Mouse (Mus musculus): ENCODE results near the gene Tnnc1.

The Tnnc1 gene

DNA sequence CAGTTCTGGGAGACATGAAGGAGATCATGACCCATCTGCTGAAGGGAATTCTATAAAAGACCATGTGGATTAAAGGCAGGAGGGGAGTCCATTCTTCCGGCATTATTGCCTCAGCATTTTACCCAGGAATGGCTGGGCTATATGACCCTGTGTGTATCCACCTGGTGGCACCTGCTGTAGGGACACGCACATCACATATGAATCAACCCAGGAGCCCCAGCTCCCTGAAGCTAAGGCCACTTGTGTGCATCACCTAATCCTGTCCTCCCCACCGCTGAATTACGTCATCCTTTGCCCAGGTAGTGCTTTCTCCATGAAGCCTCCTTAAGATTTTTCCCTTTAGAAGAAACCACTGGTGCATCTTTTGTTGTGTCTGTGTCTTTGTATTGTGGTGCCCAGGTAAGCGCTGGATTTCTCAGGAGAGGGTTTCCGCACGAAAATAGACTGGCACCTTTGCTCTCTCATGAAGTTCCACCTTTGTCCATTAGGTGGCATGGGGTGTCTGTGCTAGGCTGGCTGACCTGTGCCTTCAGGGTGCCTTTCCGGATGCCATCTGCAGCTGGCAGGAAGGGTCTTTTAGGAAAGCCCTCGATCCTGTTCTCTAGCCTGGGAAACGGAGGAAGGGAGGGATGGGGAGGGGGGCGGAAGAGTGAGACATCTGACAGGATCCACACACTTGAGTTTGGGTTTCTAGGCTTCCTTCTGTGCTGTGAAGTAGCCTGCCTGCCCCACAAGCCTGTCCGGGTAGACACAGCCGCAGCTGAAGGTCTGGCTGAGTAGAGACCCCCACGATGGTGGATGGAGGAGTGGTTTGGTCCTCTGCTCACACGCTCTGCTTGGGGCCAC is 7.3 kb downstream of the Tnnc1 start:
- peak; percentile 85 for DNase-seq

DNA sequence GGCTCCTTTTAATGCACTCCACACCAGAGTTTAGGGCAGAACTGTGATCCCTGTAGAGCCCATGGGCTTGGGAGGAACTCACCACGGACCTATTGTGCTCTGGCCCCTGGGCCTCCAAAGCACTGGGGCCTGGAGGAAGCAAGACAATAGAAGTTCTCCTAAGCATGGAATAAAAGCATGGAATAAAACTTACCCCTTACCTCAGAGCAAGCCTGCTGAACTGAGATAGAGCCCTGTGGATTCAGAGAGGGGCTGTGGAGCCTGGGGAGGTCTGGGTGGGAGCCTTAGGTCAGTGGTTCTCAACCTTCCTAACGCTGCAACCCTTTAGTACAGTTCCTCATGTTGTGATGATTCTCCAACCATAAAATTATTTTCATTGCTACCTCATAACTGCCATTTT is 8.7 kb downstream of the Tnnc1 start, which contains the start of gene Nisch:
Gene Nisch, minus strand, starts transcription at position 101 of the 400 bp plus-strand sequence.
- DNase-seq, result no peak

DNA sequence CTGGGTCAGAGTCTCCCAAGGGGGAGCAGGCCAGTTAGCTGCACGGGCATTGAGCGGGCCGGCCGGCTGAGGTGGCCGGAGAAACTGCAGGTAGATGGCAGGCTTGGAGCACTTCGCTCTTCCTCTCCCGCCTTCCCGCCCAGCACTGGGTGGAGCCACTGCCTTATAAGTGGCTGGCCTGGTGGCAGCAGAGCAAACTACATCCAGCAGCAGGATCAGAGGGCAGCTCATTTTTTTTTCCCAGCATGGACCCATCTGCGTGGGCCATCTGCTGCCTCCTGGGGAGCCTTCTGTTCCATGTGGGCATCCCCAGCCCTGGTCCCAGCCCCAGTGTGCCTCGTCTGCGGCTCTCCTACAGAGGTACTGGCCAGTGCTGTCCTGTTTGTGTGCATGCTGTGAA is 9.6 kb downstream of the Tnnc1 start, which contains the start of gene Sema3g:
Gene Sema3g, plus strand, starts transcription at position 195 of the 400 bp plus-strand sequence.
- peak; percentile 93 for DNase-seq

DNA sequence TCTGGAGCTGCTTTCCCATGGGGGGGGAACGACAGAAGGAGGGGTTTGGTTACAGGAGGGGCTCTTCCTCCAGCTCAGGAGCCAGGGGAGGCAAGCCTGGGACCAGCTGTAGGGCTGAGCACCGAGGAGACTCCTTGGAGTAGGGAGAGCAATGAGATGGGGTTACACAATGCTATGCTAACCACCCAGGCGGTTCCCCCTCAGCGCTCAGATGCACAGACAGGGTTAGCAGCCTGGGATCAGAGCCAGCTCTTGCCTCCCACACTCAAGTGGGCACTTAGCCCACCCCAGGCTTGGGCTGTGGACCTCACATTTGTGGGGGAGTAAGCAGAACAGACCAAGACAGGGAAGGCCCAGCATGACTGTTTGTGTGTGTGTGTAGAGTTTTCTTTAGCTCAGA is 18.9 kb downstream of the Tnnc1 start:
- DNase-seq, result peak; percentile 82

DNA sequence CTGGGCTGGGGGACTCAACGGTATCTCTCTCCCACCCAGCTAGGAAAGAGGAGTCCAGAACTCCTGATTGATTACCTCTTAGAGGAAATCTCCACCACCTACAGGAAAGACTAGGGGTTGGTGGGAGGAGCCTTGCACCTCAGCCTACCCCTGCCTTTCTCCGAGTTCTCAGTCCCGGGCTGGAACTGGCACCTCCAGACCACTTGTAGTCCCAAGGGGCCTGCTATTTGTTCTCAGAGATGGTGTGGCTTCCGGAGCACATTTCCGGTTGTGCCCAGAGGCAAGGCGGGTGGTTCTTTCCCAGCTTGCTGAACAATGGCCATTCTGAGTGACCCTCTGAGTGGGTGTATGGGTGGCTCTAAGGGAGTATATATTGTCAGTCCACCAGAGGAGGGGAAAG is 20.1 kb downstream of the Tnnc1 start:
- peak; percentile 80 for DNase-seq

DNA sequence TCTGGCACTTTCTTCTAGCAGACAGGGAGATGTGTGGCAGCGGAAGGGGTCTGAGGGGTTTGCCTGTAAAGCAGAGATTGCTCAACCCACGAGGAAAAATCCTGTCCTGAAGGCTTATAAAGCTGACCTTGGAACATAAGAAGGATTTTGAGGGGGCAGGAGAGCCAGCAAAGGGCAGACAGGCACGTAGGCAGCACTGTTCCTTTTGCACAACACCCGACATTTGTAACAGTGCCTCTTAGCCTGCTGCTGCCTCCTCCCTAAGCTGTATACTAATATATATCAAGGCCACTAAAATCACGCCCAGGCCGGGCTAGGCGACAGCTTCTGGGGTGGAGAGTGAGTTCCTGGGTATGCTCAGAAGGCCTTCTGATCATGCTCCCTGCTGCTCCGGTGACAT is 22.3 kb downstream of the Tnnc1 start:
- no peak for DNase-seq

DNA sequence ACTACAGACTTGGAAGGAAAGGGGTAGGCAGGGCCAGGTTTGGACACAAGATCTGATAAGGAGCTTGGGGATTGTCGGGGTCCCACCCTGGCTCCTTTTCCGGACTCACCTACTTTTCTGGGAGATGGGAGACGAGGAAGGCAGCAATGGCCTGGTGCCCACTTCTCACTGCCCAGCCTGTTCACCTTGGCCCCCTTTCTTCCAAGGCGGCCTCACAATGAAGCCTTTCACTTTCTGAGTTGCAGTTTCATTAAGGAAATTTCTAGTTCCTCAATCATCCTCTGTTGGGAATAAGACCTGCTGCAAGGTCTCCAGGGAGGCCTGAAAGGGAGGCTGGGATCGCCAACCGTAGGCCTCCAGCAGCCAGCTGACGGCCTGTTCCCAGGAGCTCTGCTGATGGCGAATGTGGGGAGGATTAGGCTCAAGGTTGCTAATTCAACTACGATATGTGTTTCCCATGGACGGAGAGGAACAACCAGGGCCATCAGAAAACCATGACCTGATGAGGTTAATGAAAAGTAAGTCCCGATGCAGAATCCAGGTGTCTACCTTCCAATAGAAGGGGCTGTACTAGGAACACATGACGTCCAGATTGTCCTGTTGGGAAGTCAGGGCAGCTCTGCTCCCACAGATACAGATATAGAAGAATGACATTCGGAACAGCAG is 24.4 kb downstream of the Tnnc1 start:
- DNase-seq, result peak; percentile 44

DNA sequence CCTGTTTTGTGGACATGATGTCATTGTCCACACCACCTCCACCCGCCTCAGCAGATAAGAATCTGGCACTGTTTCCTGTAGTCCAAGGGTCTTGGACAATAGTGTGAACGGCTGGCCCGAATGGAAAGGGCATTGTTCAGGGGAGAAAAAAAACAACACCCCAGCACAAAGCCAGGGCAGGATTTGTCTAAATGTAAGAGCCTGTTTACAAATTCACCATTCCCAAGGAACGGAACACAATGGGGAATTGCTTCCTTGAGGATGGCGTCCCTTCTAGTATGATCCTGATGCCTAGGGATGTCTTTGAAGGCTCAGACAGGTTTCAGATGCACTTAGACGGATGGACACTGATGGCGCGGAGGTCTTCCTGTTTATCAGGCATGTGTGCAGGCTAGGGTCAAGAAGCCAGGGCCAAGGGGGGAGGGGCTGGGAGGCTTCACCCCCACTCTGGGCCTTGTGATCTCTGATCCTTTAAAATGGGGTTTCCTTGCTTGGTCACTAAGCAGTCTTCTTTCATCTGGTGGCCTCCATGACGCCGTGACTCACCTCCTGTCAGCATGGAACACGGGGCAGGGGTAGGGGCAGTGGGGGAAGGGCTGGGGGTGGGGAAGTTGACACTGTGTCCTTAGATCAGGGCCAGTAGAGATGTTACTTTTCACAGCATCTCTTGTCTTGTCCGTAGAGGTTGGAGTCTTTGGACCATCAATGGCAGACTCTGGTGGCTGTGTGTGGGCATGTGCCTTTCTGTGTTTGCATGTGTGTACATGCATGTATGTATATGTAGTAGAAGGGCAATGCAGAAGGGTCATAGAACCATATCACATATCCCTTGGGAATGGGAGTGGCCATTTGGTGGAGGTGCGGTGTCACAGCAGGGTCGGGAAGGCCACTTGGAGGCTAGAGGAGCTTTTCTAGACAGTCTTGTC is 25.2 kb downstream of the Tnnc1 start:
- DNase-seq, result peak; percentile 82

DNA sequence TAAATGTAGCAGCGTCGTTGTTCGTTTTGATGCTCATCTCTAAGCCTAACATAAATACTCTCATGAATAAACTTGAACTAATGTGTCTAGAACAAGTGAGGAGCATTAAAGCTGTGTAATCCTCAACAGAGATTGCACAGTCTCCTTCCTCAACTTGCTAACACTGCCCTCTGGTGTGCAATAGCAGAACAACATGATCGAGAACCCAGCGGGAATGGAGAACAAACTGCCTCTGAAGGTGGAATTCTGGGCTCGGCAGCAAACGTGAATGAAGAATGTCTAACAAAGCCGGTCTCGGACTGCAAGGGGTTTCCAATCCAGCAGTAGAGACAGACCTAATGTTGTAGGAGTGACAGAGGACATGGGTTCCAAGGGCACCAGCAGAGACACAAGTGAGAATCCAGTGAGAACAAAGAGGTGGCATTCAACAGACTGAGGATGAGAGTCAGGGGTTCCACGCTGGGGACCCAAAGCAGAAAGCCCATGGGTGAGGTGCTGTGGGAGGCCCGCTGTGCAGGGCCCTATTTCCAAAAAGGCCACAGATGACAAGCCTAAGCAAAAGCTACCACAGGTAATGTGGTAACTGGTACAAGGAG is 26.0 kb downstream of the Tnnc1 start:
- peak; percentile 93 for DNase-seq

DNA sequence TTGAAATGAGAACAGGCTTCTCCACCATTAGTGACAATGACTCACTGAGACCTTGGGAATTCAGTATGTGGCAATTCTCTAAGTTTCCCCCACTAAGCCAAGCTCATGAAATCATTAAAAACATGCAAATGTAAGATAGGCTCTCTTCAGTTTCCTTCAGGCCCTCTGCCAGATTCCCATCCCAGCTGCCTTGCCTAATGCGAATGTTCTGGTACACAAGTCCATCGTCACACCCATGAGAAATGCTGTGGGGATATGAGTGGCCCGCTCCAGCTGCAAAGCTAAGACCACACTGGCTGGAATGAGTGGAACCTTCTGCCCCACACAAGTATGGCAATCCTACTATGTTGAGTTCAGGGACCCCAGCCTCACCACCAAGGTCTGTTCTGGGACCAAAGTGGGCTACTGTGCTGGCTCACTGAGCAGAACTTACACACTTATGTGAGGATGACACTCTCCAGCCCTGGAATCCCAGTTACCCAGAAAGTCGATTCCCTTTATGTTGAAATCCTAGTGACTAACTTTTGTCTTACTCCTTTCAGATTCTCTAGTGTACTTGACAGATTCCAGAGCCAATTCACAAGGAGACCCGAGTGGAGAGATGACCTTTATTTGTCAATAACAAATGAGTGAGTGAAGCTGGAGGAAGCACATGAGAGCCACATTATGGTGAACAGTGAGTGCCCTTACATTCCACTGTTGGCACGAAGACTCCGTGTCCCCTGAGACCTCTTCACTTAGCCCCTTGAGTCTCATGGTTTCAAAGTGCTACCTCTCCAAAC is 29.2 kb downstream of the Tnnc1 start:
- DNase-seq, result peak; percentile 79

DNA sequence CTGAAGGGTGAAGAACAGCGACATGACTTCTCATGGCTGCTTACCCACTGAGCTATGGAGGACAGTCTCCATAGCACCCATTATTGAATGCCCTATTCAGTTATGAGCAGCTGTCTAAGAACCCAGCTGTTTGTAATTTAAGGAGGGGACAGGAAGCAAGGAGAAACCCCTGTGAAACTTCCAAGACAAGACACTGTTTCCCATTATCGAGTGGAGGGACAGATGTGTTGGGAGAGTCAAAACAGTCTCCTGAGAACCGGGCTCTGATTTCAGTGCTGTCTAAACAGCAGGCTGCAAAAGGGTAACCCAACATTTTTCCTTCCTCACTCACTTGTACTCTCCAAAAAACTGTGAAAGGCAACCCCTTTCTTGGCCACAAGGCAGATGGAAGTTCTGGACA is 32.4 kb downstream of the Tnnc1 start:
- DNase-seq, result no peak

DNA sequence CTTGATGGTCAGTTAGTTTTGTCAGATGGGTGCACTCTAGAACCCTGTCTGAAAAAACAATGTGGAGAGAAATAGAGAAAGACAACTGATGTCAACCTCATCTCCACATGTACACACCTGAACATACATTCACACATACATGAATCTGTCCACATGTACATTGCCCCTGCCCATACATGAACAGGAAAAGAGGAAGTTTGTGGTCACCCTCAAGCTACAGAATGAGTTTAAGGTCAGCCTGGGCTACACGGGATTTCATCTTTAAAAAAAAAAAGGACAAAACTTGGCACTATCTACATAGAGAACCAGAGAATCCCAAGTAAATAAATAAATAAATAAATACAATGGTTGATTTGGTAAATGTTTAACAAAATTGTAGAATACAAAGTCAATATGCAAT is 36.7 kb downstream of the Tnnc1 start:
- DNase-seq, result no peak

DNA sequence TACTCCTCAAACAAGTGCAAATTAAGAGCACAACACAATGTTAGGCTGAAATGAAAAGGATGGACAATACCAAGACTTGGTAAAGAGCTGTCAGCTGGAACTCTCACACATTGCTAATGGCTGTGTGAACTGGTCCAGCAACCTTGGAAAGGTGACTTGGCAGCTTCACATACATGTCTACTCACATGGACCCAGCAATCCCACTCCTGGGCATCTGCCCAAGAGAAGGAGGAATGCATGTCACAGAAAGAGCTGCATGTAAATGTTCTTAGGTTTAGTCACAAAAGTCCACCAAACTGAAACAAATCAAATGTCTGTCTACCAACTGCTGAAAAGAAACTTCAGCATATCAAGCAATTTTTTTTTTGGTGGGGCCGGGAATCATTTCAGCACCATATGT is 37.8 kb downstream of the Tnnc1 start:
- DNase-seq, result no peak

DNA sequence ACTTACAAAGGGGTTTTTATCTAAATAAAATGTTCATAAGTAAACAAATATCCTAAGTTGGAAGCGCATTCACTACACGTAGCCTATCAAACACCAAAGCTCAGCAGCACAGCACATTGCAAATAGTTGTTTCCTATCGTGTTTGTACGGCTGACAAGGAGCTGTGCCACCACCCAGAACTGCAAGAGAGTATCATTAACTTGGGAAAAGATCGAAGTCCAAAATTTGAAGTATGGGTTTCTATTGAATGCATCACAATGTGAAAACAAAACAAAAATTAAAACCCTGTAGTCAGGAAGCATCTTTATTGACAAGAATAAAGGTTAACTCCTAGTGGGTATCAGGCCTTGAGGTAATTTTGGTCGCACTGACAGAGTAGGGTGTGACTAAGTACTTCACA is 40.3 kb downstream of the Tnnc1 start:
- DNase-seq, result no peak

DNA sequence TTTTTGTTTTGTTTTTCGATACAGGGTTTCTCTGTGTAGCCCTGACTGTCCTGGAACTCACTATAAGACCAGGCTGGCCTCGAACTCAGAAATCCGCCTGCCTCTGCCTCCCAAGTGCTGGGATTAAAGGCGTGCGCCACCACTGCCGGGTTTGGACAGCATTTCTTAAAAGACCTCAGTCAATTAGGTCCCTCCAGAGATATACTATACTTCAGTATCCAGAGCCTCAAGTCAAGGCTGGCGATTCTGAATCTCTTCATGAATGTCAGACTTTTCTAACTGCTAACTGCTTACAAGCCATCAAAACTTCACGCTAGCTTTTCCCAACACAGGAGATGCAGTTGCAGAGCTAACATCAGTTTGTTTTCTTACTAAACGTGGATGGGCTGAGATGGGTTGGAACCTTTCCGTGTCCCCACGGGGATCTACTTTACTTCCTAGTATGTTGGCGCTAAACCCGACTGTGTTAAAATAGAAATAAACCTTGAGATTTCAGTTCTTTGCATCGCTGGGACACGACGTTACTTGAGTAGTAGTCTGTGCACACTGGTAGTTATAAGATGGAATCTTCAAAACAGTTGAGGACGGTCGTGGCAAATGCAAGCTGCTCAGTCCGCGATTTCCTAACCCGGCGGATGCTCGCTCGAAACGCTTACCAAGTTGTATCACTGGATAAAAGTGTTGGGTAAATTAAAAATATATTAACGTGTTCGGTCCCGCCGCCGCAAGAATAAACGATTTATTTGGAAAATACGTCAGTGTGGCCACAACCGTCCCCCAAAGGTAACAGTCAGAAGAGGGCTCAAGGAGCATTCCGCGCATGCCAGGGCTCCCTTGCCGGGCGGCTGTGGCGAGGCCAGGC is 42.3 kb downstream of the Tnnc1 start:
- no peak for DNase-seq

DNA sequence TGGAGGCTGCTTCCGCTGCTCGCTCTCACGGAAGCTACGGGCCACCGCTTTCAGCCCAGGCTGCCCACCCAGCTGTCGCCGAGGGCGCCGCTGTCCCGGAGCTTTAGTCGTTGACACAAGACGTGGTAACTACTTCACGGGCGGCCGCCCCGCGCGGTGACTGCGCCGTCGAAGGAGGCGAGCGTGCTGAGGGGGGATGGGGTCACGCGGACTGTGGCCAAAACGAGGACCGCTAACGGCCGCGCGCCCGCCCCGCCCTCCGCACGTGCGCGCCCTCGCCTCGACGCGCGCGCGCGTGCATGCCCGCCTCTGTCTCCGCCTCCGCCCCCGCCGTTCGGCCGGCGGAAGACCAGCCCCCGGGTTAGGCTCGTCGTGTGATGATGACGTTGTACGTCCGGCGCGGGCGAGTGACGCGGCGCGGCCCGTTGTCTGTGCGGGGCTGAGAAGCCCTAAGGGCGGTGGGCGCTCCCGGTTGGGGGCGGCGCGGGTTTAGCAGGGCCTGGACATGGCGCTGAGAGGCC is 43.0 kb downstream of the Tnnc1 start, which contains the start of the genes Phf7 and Bap1:
Gene Phf7, minus strand, starts transcription at position 234 of the 521 bp plus-strand sequence.
Gene Bap1, plus strand, starts transcription at position 367 of the 521 bp plus-strand sequence.
- peak; percentile 96 for DNase-seq

DNA sequence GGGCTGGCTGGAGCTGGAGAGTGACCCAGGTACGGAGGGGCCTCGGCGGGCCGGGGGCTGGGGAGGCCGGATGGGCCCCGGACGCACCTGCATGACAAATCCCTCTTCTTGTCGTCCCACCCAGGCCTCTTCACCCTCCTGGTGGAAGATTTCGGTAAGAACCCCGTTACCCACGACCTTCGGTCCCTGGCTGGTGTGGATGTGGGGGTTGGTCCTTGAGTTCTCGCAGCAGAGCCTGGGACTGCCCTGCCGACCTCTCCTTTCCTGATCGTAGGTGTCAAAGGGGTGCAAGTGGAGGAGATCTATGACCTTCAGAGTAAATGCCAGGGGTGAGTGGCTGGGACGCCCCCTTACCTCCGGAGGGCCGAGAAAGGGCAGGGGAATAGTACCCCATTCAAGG is 43.5 kb downstream of the Tnnc1 start:
- DNase-seq, result no peak

DNA sequence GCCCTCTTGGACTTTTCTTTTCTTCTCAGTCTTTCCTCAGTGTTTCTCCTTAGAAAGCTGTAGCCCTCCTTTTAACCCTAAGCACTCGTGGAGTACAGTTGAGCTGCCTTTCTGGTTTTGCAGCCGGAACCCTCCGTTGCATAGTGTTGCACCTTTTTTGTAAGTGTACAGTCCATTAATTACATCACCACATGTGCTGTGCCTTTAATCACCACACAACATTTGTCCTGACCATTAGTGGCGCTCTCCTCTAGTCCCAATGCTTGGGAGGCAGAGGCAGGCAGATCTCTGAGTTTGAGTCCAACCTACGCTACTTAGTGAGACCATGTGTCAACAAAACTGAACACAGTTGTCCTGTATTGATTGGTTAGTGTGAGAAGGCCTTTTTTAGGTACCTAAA is 44.0 kb downstream of the Tnnc1 start:
- DNase-seq, result no peak

DNA sequence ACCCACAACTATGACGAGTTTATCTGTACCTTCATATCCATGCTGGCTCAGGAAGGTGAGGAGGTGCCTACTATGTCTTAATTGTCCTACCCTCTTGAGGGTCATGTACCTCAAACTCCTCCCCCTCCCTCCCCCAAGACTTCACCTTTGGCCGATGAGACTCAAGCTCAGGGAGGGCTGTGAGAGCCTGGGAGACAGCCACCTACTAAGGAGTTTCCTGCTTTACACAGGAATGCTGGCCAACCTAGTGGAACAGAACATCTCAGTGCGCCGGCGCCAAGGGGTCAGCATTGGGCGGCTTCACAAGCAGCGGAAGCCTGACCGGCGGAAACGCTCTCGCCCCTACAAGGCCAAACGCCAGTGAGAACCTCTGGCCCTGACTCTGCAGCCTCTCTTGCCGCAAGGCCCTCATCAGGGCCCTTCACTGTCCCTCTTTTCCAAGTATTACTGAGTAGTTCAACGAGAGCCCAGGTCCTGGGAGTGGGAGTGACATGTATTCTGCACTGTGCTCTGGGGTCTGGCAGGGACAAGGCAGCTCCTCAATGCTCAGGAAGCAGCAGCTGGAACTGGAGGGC is 50.5 kb downstream of the Tnnc1 start:
- DNase-seq, result no peak

DNA sequence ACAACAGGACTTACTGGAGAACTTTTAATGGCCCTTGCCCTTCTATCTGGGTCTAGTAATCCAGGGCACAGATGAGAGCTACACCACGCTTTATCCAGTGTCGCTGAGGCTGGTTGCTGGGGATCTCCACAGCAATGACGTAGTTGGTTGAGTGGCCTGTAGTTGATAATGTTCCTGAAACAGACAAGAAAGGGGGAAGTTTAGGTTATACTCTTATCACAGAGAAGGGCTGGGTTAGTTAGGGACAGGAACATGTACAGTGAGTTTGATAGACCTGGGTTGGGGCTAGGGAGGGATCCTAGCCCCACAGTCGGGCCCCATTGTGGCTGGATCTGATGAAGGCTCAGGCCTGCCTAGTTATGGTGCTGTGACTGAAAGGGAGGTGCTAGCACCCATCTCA is 52.3 kb downstream of the Tnnc1 start:
- DNase-seq, result no peak
